Mouse (Mus musculus): ENCODE results near the gene Lrguk.
A peak's percentile ranks its signal among the peaks of the same experiment; 100 is the strongest.

Lrguk gene

GRCm38 (mm10) chr6:34176111-34176863, 147.0 kb downstream of the Lrguk start:
- DNase-seq (ENCODE audit: low read depth, low spot score): no peak

GRCm38 (mm10) chr6:34176864-34177247, 147.6 kb downstream of the Lrguk start, which contains the start of gene Slc35b4:
Gene Slc35b4 (minus strand): TSS chr6:34177111.
- peak; percentile 86 for DNase-seq (ENCODE audit: low read depth, low spot score)

DNA sequence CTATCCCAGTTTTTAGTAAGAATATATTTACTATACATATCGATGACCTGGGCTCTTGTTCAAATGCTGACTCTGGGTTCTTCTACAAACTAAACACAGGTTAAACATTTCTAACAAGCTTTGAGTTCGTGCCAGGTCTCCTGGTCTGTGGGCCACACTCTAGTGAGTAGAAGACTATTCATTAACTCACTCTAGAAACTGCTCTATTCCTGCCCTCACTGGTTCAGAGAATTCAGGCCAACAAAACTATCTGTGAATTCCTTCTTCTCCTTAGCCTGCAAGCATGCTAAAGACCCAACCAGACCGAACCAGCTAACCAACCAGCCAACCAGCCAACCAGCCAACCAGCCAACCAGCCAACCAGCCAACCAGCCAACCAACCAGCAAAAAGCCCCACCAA, 149.8 kb downstream of the Lrguk start:
- no peak for DNase-seq (ENCODE audit: low read depth, low spot score)

GRCm38 (mm10) chr6:34179911-34180310, 150.7 kb downstream of the Lrguk start:
- no peak for DNase-seq (ENCODE audit: low read depth, low spot score)

GRCm38 (mm10) chr6:34181961-34182360, 152.7 kb downstream of the Lrguk start:
- DNase-seq (ENCODE audit: low read depth, low spot score): no peak

GRCm38 (mm10) chr6:34183326-34183725, 154.1 kb downstream of the Lrguk start:
- no peak for DNase-seq (ENCODE audit: low read depth, low spot score)

Data from WW6 (cell line).